Mouse (Mus musculus): ENCODE measurements at regions not wholly inside any gene's neighbourhood (a gene's known extent, or its start where the extent isn't known, plus 50 kb on each side); places are given as distances from the start of the nearest gene placed in this dataset.

GRCm38 (mm10) chr1:194041393-194042352, 576.3 kb upstream of the Plxna2 start:
- no peak for DNase-seq (ENCODE audit: low spot score in 2 of 2)

GRCm38 (mm10) chr1:194038711-194039110, 579.3 kb upstream of the Plxna2 start:
- no peak for DNase-seq (ENCODE audit: low spot score in 2 of 2)

- no peak for DNase-seq (ENCODE audit: low spot score in 2 of 2)
Observed at GRCm38 (mm10) chr1:194034199-194034883, 583.7 kb upstream of the Plxna2 start.

- no peak for DNase-seq (ENCODE audit: low spot score in 2 of 2)
Observed at GRCm38 (mm10) chr1:194032603-194033002, 585.4 kb upstream of the Plxna2 start.

GRCm38 (mm10) chr1:194030651-194031228, 587.3 kb upstream of the Plxna2 start:
- DNase-seq (ENCODE audit: low spot score in 2 of 2): no peak

- no peak for DNase-seq (ENCODE audit: low spot score in 2 of 2)
Observed at GRCm38 (mm10) chr1:194026958-194027692, 590.9 kb upstream of the Plxna2 start.

GRCm38 (mm10) chr1:194026213-194026612, 591.8 kb upstream of the Plxna2 start:
- no peak for DNase-seq (ENCODE audit: low spot score in 2 of 2)

- no peak for DNase-seq (ENCODE audit: low spot score in 2 of 2)
Observed at GRCm38 (mm10) chr1:194019282-194019681, 598.7 kb upstream of the Plxna2 start.

GRCm38 (mm10) chr1:193992226-193992625, 622.1 kb upstream of the Camk1g start:
- DNase-seq (ENCODE audit: low spot score in 2 of 2): no peak

GRCm38 (mm10) chr1:193989956-193990675, 620.0 kb upstream of the Camk1g start:
- DNase-seq (ENCODE audit: low spot score in 2 of 2): no peak

- no peak for DNase-seq (ENCODE audit: low spot score in 2 of 2)
Observed at GRCm38 (mm10) chr1:193988970-193989904, 619.1 kb upstream of the Camk1g start.

GRCm38 (mm10) chr1:193980571-193980970, 610.5 kb upstream of the Camk1g start:
- DNase-seq (ENCODE audit: low spot score in 2 of 2): no peak

GRCm38 (mm10) chr1:193971537-193971936, 601.4 kb upstream of the Camk1g start:
- no peak for DNase-seq (ENCODE audit: low spot score in 2 of 2)

GRCm38 (mm10) chr1:193969264-193969908, 599.3 kb upstream of the Camk1g start:
- no peak for DNase-seq (ENCODE audit: low spot score in 2 of 2)

- DNase-seq (ENCODE audit: low spot score in 2 of 2): no peak
Observed at GRCm38 (mm10) chr1:193967957-193968926, 598.1 kb upstream of the Camk1g start.

- DNase-seq (ENCODE audit: low spot score in 2 of 2): no peak
Observed at GRCm38 (mm10) chr1:193966652-193967555, 596.8 kb upstream of the Camk1g start.

- DNase-seq (ENCODE audit: low spot score in 2 of 2): no peak
Observed at GRCm38 (mm10) chr1:193965278-193965677, 595.2 kb upstream of the Camk1g start.
